Comparison of ENCODE assay signal across 8 mouse cellular contexts in genomic region chr11:45955127-45955627, GRCm38 (mm10). TPM values are rescaled to one million over a fixed set of nuclear protein-coding genes. Genes with fewer than 3 reads are reported as not detected.
DNase-seq lines count a peak whose midpoint lies in the region; ATAC-seq and TF ChIP-seq lines count a peak whose summit lies in the region.

Gene Thg1l (minus strand): TSS chr11:45955494.

- H3K9me3 ChIP-seq in E14TG2a.4 (ENCODE audit: low read length), result peaks cover 2% of the 10 kb centered on the region; the same call in 1 of the 2 replicates
- H3K9me3 ChIP-seq in forebrain, embryonic 13.5 days (replicated peaks), result no peaks in the 10 kb centered on the region
- H3K9me3 ChIP-seq in liver, postnatal 0 days (ENCODE audit: low read length), result no peaks in the 10 kb centered on the region
- no peaks in the 10 kb centered on the region for H3K9me3 ChIP-seq in neural tube, embryonic 14.5 days (ENCODE audit: control insufficient read depth, low read length)

- H3K9ac ChIP-seq in forebrain, embryonic 13.5 days, result peak within 1 kb of the TSS; percentile 59
- H3K9ac ChIP-seq in liver, postnatal 0 days (replicated peaks), result peak within 1 kb of the TSS; percentile 62
- H3K9ac ChIP-seq in neural tube, embryonic 14.5 days (replicated peaks; ENCODE audit: low read depth, low read length), result peak within 1 kb of the TSS; percentile 48; the same call in 1 of the 2 replicates

- WGBS in forebrain, embryonic 13.5 days, result under 1% methylated on average over 32 of the region's 32 CpGs
- WGBS in large intestine, adult 2 months, result under 1% methylated on average over 32 of the region's 32 CpGs
- under 1% methylated on average over 32 of the region's 32 CpGs for WGBS in liver, postnatal 0 days (ENCODE audit: insufficient replicate concordance)
- under 1% methylated on average over 32 of the region's 32 CpGs for WGBS in neural tube, embryonic 14.5 days

- peak; percentile 95 for DNase-seq in c-Kit-positive CD71-positive TER-119-positive erythroid progenitor cells, embryonic 14.5 days (ENCODE audit: low spot score)
- peak; percentile 94 to 95 for DNase-seq in heart, postnatal 10 days
- DNase-seq in large intestine, adult 2 months (ENCODE audit: low read depth, low spot score), result peak; percentile 91
- peak; percentile 94 for DNase-seq in liver, postnatal 0 days
- DNase-seq in testis, postnatal 10 days (ENCODE audit: low spot score), result peak; percentile 91

- peak; percentile 99 for ATAC-seq in forebrain, embryonic 13.5 days
- peak; percentile 99 for ATAC-seq in liver, postnatal 0 days
- ATAC-seq in neural tube, embryonic 14.5 days (ENCODE audit: low read depth), result peak; percentile 99

- peaks cover 17% of the 10 kb centered on the region for H3K4me1 ChIP-seq in E14TG2a.4 (replicated peaks; ENCODE audit: low read depth, low read length)
- peaks cover 9% of the 10 kb centered on the region; the same call in 1 of the 2 replicates for H3K4me1 ChIP-seq in forebrain, embryonic 13.5 days
- H3K4me1 ChIP-seq in liver, postnatal 0 days (ENCODE audit: insufficient read depth), result peaks cover 3% of the 10 kb centered on the region
- no peaks in the 10 kb centered on the region for H3K4me1 ChIP-seq in neural tube, embryonic 14.5 days (ENCODE audit: control insufficient read depth, insufficient read depth, low read length)

- peak within 1 kb of the TSS; percentile 92 for H3K4me3 ChIP-seq in E14TG2a.4 (replicated peaks; ENCODE audit: low read length)
- peak within 1 kb of the TSS; percentile 66 for H3K4me3 ChIP-seq in forebrain, embryonic 13.5 days
- peak within 1 kb of the TSS; percentile 84 for H3K4me3 ChIP-seq in liver, postnatal 0 days (ENCODE audit: low read depth, low read length)
- peak within 1 kb of the TSS; percentile 70 for H3K4me3 ChIP-seq in neural tube, embryonic 14.5 days (ENCODE audit: low read depth, low read length)

- TF ChIP-seq EP300 in liver, postnatal 0 days (IDR thresholded peaks at IDR 0.05; ENCODE audit: low read depth), result peak; percentile 75

- H3K27me3 ChIP-seq in E14TG2a.4 (ENCODE audit: insufficient read depth, low read length), result no peaks in the 10 kb centered on the region
- no peaks in the 10 kb centered on the region for H3K27me3 ChIP-seq in forebrain, embryonic 13.5 days
- H3K27me3 ChIP-seq in liver, postnatal 0 days (ENCODE audit: insufficient read depth, low read length), result no peaks in the 10 kb centered on the region
- no peaks in the 10 kb centered on the region for H3K27me3 ChIP-seq in neural tube, embryonic 14.5 days (ENCODE audit: control insufficient read depth, insufficient read depth, low read length)

- H3K27ac ChIP-seq in forebrain, embryonic 13.5 days, result no peak within 1 kb of the TSS
- H3K27ac ChIP-seq in liver, postnatal 0 days (ENCODE audit: low read depth), result peak within 1 kb of the TSS; percentile 64; the same call in 1 of the 2 replicates
- H3K27ac ChIP-seq in neural tube, embryonic 14.5 days (ENCODE audit: low read depth, low read length), result peak within 1 kb of the TSS; percentile 39; the same call in 1 of the 2 replicates

- peak within 1 kb of the TSS; percentile 59 for H3K4me2 ChIP-seq in forebrain, embryonic 13.5 days
- H3K4me2 ChIP-seq in liver, postnatal 0 days (ENCODE audit: low read depth, low read length), result peak within 1 kb of the TSS; percentile 76
- H3K4me2 ChIP-seq in neural tube, embryonic 14.5 days (ENCODE audit: low read depth, low read length), result peak within 1 kb of the TSS; percentile 50

- no peak for TF ChIP-seq CTCF in E14TG2a.4 (conservative IDR thresholded peaks at IDR 0.05; ENCODE audit: low read length)
- TF ChIP-seq CTCF in liver, postnatal 0 days (IDR thresholded peaks at IDR 0.05; ENCODE audit: low read depth), result no peak

- intact Hi-C loops in heart, postnatal 10 days (cut with DNase I), result loop anchor here (5.0 kb wide), 1 partner anchor 97 kb away; the partner anchor contains the start of gene Gm12166

- H3K36me3 ChIP-seq in E14TG2a.4 (ENCODE audit: insufficient read depth, low read length), result peaks cover 37% of the 10 kb centered on the region
- peaks cover 10% of the 10 kb centered on the region for H3K36me3 ChIP-seq in forebrain, embryonic 13.5 days (ENCODE audit: poor library complexity, severe bottlenecking)
- H3K36me3 ChIP-seq in liver, postnatal 0 days (replicated peaks; ENCODE audit: insufficient read depth, low read length), result peaks cover 7% of the 10 kb centered on the region; the same call in 1 of the 2 replicates
- peaks cover 15% of the 10 kb centered on the region; the same call in 1 of the 2 replicates for H3K36me3 ChIP-seq in neural tube, embryonic 14.5 days (ENCODE audit: control insufficient read depth, insufficient read depth, low read length)

RNA-seq across cellular contexts. Expression of gene Thg1l, which starts in this region (rescaled TPM):
- polyA plus RNA-seq in forebrain, embryonic 13.5 days (2015; fragmentation: Nextera tagmentation; extraction: Ambion mirVana), result 10.5 and 11.6 TPM in 2 replicates
- total RNA-seq in heart, postnatal 10 days (2021), result 1 to 10 TPM; 6.4 to 9.8 TPM
- 6.5 and 7.7 TPM in 2 replicates for polyA plus RNA-seq in large intestine, adult 2 months (2012; rRNA removed)
- polyA plus RNA-seq in liver, postnatal 0 days (2015; fragmentation: Nextera tagmentation; extraction: Ambion mirVana), result 3.8 TPM in 2 replicates
- polyA plus RNA-seq in neural tube, embryonic 14.5 days (2014; fragmentation: Nextera tagmentation; extraction: Ambion mirVana), result 9.6 and 11.5 TPM in 2 replicates
